Mouse (Mus musculus): ENCODE data around the gene Usp42.

- TF ChIP-seq SRF (IDR thresholded peaks at IDR 0.05; ENCODE audit: control insufficient read depth, insufficient read length, low read depth) (no peak), MYOG (IDR thresholded peaks at IDR 0.05; ENCODE audit: control insufficient read depth in 1 of 3, insufficient read depth in 1 of 3, insufficient read length in 2 of 3, low read depth in 2 of 3) (no peak), MYOD1 (IDR thresholded peaks at IDR 0.05; ENCODE audit: control insufficient read depth in 1 of 3, insufficient read length in 2 of 3, low read depth in 2 of 3) (no peak), E2F4 (IDR thresholded peaks at IDR 0.05; ENCODE audit: insufficient read depth) (no peak), USF1 (IDR thresholded peaks at IDR 0.05; ENCODE audit: low read depth) (no peak), POLR2A (IDR thresholded peaks at IDR 0.05; ENCODE audit: insufficient read length, low read depth) (no peak), MAX (IDR thresholded peaks at IDR 0.05; ENCODE audit: low read depth) (no peak), POLR2AphosphoS2 (IDR thresholded peaks at IDR 0.05; ENCODE audit: insufficient read length, low read depth) (no peak), CEBPB (IDR thresholded peaks at IDR 0.05; ENCODE audit: insufficient read depth, poor library complexity, severe bottlenecking) (no peak), TCF3 (IDR thresholded peaks at IDR 0.05; ENCODE audit: insufficient read length, low read depth) (no peak), TCF12 (IDR thresholded peaks at IDR 0.05; ENCODE audit: insufficient read depth, poor library complexity, severe bottlenecking) (no peak)
These were observed 66.1 kb downstream of the Usp42 start for GRCm38 (mm10) chr5:143666015-143666414.

All from myocyte (in vitro differentiated cells).